Mouse (Mus musculus) heart, embryonic 16.5 days (tissue): ENCODE measurements around the gene Calhm6. TPM values are rescaled to one million over a fixed set of nuclear protein-coding genes. Genes with fewer than 3 reads are reported as not detected.
A peak's percentile ranks its signal among the peaks of the same experiment; 100 is the strongest.

Experiments used
- ATAC-seq: fragments of 200-750 bp; cut with Nextera tagmentation; replicated peaks from 2 replicates; pipeline ENCODE4 v1.8.0; 2017; ENCODE audit warnings: moderate number of reproducible peaks; ENCODE audit not compliant: insufficient read depth, low FRiP score; ENCODE audit errors: extremely low read depth
- H3K27ac ChIP-seq: fragments of 300-500 bp; sonication (generic); 2 replicates; pipeline ENCODE4 v1.5.1; 2014; ENCODE audit warnings: mild to moderate bottlenecking, low read length, control low read depth, moderate library complexity
- H3K27me3 ChIP-seq: fragments of 300-500 bp; sonication (generic); 2 replicates; pipeline ENCODE4 v1.6.1; 2014; ENCODE audit warnings: low read length, mixed read lengths; ENCODE audit not compliant: control insufficient read depth, insufficient read depth
- H3K36me3 ChIP-seq: fragments of 300-500 bp; sonication (generic); 2 replicates; pipeline ENCODE4 v1.6.1; 2014; ENCODE audit not compliant: control insufficient read depth, insufficient read depth
- H3K4me1 ChIP-seq: fragments of 300-500 bp; sonication (generic); 2 replicates; pipeline ENCODE4 v1.6.1; 2014; ENCODE audit warnings: low read length, mixed read lengths; ENCODE audit not compliant: control insufficient read depth, insufficient read depth
- H3K4me2 ChIP-seq: fragments of 300-500 bp; sonication (generic); 2 replicates; pipeline ENCODE4 v1.6.1; 2014; ENCODE audit warnings: low read depth, mild to moderate bottlenecking, control low read depth, low read length
- H3K4me3 ChIP-seq: fragments of 300-500 bp; sonication (generic); 2 replicates; pipeline ENCODE4 v1.5.1; 2014; ENCODE audit warnings: mild to moderate bottlenecking, control low read depth, low read length
- H3K9ac ChIP-seq: fragments of 300-500 bp; sonication (generic); 2 replicates; pipeline ENCODE4 v1.6.1; 2014; ENCODE audit warnings: low read length, control low read depth
- H3K9me3 ChIP-seq: fragments of 300-500 bp; sonication (generic); replicated peaks from 2 replicates; pipeline ENCODE4 v1.6.1; 2016; ENCODE audit warnings: low read length; ENCODE audit not compliant: control insufficient read depth
- WGBS: fragments of 180-500 bp; shearing (Covaris S2); extraction: QIAGEN DNeasy Blood & Tissue Kit; methylation state at CpG from one replicate; pipeline ENCODE4 v1.1.7; 2014; 5-methylcytosine and 5-hydroxymethylcytosine counted together
- polyA plus RNA-seq: library from polyadenylated mRNA; unstranded; fragments of >200 nt; fragmentation: Nextera tagmentation; extraction: Ambion mirVana; gene quantifications from 2 replicates; pipeline ENCODE4 v1.2.1, GENCODE M21; 2015

Calhm6 gene
- polyA plus RNA-seq, result 0.59 and 1.8 TPM in 2 replicates

- WGBS, result 14% methylated on average over 44 of the region's 44 CpGs
- Histone ChIP-seq H3K9ac (peak within 1 kb of the TSS; percentile 69), H3K4me1 (peaks cover 2% of the 10 kb centered on the region; the same call in 1 of the 2 replicates), H3K27me3 (no peaks in the 10 kb centered on the region), H3K4me2 (peak within 1 kb of the TSS; percentile 80), H3K27ac (no peak within 1 kb of the TSS), H3K9me3 (no peaks in the 10 kb centered on the region), H3K36me3 (no peaks in the 10 kb centered on the region), H3K4me3 (peak within 1 kb of the TSS; percentile 62)
- ATAC-seq, result peak; percentile 63
These were observed at the start of gene Calhm6 for GRCm38 (mm10) chr10:34127392-34128378. TSS of gene Calhm6 (minus strand) at chr10:34127984.

GRCm38 (mm10) chr10:34175870-34176606 lies 48.3 kb upstream of the Calhm6 start:
- Histone ChIP-seq H3K36me3 (no peaks in the 10 kb centered on the region), H3K9ac (no peak overlapping the region), H3K9me3 (no peaks in the 10 kb centered on the region), H3K27ac (no peak overlapping the region), H3K27me3 (no peaks in the 10 kb centered on the region), H3K4me1 (peaks cover 5% of the 10 kb centered on the region), H3K4me3 (no peak overlapping the region), H3K4me2 (no peak overlapping the region)
- 48% methylated on average over 8 of the region's 8 CpGs for WGBS
- no peak for ATAC-seq

GRCm38 (mm10) chr10:34172663-34173282 lies 45.0 kb upstream of the Calhm6 start:
- Histone ChIP-seq H3K9ac (no peak overlapping the region), H3K4me2 (no peak overlapping the region), H3K9me3 (no peaks in the 10 kb centered on the region), H3K4me1 (peaks cover 5% of the 10 kb centered on the region), H3K4me3 (no peak overlapping the region), H3K27ac (no peak overlapping the region), H3K27me3 (no peaks in the 10 kb centered on the region), H3K36me3 (no peaks in the 10 kb centered on the region)
- ATAC-seq, result no peak
- 71% methylated on average over 4 of the region's 4 CpGs for WGBS

GRCm38 (mm10) chr10:34171660-34172059 lies 43.9 kb upstream of the Calhm6 start:
- no peak overlapping the region for H3K27ac ChIP-seq
- no peaks in the 10 kb centered on the region for H3K27me3 ChIP-seq
- no peak overlapping the region for H3K4me2 ChIP-seq
- 76% methylated on average over 4 of the region's 4 CpGs for WGBS
- no peaks in the 10 kb centered on the region for H3K9me3 ChIP-seq
- peaks cover 8% of the 10 kb centered on the region for H3K4me1 ChIP-seq
- H3K36me3 ChIP-seq, result no peaks in the 10 kb centered on the region
- H3K4me3 ChIP-seq, result no peak overlapping the region
- H3K9ac ChIP-seq, result no peak overlapping the region
- no peak for ATAC-seq

GRCm38 (mm10) chr10:34171191-34171590 lies 43.4 kb upstream of the Calhm6 start:
- H3K36me3 ChIP-seq, result no peaks in the 10 kb centered on the region
- H3K9me3 ChIP-seq, result no peaks in the 10 kb centered on the region
- no peak overlapping the region for H3K4me3 ChIP-seq
- no peak overlapping the region for H3K9ac ChIP-seq
- WGBS, result 96% methylated on average over 3 of the region's 3 CpGs
- peaks cover 8% of the 10 kb centered on the region for H3K4me1 ChIP-seq
- no peak overlapping the region for H3K27ac ChIP-seq
- no peak; the same call in 1 of the 2 replicates for ATAC-seq
- H3K4me2 ChIP-seq, result no peak overlapping the region
- no peaks in the 10 kb centered on the region for H3K27me3 ChIP-seq

GRCm38 (mm10) chr10:34166971-34167370 lies 39.2 kb upstream of the Calhm6 start:
- no peak overlapping the region for H3K27ac ChIP-seq
- H3K9me3 ChIP-seq, result no peaks in the 10 kb centered on the region
- peak; percentile 91 for ATAC-seq
- no peak overlapping the region for H3K4me2 ChIP-seq
- no peaks in the 10 kb centered on the region for H3K27me3 ChIP-seq
- 0 out of 2 replicates have a peak, but pooled peaks cover 7% of the 10 kb centered on the region for H3K36me3 ChIP-seq
- WGBS, result 35% methylated on average over 2 of the region's 2 CpGs
- no peak overlapping the region for H3K9ac ChIP-seq
- H3K4me1 ChIP-seq, result peaks cover 5% of the 10 kb centered on the region; the same call in 1 of the 2 replicates
- no peak overlapping the region for H3K4me3 ChIP-seq

- H3K4me3 ChIP-seq, result no peak overlapping the region
- H3K9ac ChIP-seq, result no peak overlapping the region
- no peaks in the 10 kb centered on the region for H3K9me3 ChIP-seq
- H3K4me1 ChIP-seq, result no peaks in the 10 kb centered on the region
- ATAC-seq, result no peak
- no peaks in the 10 kb centered on the region for H3K27me3 ChIP-seq
- peaks cover 5% of the 10 kb centered on the region for H3K36me3 ChIP-seq
- H3K27ac ChIP-seq, result no peak overlapping the region
- H3K4me2 ChIP-seq, result no peak overlapping the region
- 89% methylated on average over 12 of the region's 12 CpGs for WGBS
These were observed 28.2 kb upstream of the Calhm6 start for GRCm38 (mm10) chr10:34155796-34156554.

GRCm38 (mm10) chr10:34151827-34152226 lies 24.0 kb upstream of the Calhm6 start:
- Histone ChIP-seq H3K9ac (no peak overlapping the region), H3K9me3 (no peaks in the 10 kb centered on the region), H3K36me3 (no peaks in the 10 kb centered on the region), H3K4me2 (no peak overlapping the region), H3K27me3 (no peaks in the 10 kb centered on the region), H3K4me1 (no peaks in the 10 kb centered on the region), H3K27ac (no peak overlapping the region), H3K4me3 (no peak overlapping the region)
- ATAC-seq, result no peak
- WGBS, result 76% methylated on average over 3 of the region's 3 CpGs
